In the genomic region with DNA sequence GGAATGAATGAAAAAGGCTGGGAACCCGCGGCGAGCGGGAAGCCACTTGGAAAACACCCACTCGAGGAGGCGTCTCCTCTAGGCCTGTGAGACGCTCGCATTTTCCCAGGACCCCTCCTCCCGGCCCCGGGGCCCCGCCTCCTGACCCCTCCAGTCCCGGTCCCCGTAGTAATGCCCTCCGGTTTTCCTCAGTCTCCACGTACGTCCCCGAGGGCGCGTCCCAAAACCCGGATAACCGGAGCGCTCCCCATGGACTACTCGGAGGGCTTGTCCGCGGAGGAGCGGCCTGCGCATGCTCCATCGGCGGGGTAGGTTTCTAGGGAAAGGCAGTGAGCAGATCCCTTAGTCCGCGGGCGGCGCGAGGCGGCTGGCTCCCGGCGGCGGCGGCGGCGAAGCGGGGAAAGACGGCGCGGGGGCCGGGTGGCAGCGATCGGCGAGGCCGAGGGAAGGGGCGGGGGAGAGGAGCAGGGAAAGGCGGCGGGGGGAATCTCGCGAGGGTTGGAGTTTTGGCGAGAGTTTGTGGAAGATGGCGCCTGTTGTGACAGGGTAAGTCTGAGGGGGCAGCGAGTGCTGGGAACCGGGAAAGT, we compare ENCODE assay signal across 8 mouse cellular contexts.
A peak's percentile ranks its signal among the peaks of the same experiment; 100 is the strongest.
DNase-seq lines count a peak whose midpoint lies in the region; ATAC-seq lines count a peak whose summit lies in the region.

No protein-coding gene starts in this region.

- H3K27me3 ChIP-seq in heart, embryonic 10.5 days (ENCODE audit: insufficient read depth, poor library complexity, severe bottlenecking): 0 out of 2 replicates have a peak, but pooled peaks cover 10% of the 10 kb centered on the region
- H3K27me3 ChIP-seq in kidney, embryonic 15.5 days: no peaks in the 10 kb centered on the region

- H3K9me3 ChIP-seq in heart, embryonic 10.5 days: no peaks in the 10 kb centered on the region
- no peaks in the 10 kb centered on the region for H3K9me3 ChIP-seq in kidney, embryonic 15.5 days (replicated peaks)

- H3K27ac ChIP-seq in heart, embryonic 10.5 days: peak overlapping the region; percentile 93
- peak overlapping the region; percentile 99 for H3K27ac ChIP-seq in kidney, embryonic 15.5 days

- peak overlapping the region; percentile 93 for H3K4me3 ChIP-seq in heart, embryonic 10.5 days
- peak overlapping the region; percentile 84 for H3K4me3 ChIP-seq in kidney, embryonic 15.5 days (replicated peaks)

- DNase-seq in B cell, adult 2 months: peak; percentile 94 to 96
- DNase-seq in brain, adult 2 months (ENCODE audit: low read depth, low spot score): peak; percentile 100
- DNase-seq in heart, embryonic 10.5 days (ENCODE audit: low spot score): peak; percentile 98
- peak; percentile 94 for DNase-seq in liver
- peak; percentile 91 to 96 for DNase-seq in spleen, postnatal 4 days (ENCODE audit: low spot score in 2 of 2)

- peak overlapping the region; percentile 99 for H3K4me2 ChIP-seq in kidney, embryonic 15.5 days

- no peaks in the 10 kb centered on the region for H3K36me3 ChIP-seq in heart, embryonic 10.5 days
- H3K36me3 ChIP-seq in kidney, embryonic 15.5 days: no peaks in the 10 kb centered on the region

- peaks cover 13% of the 10 kb centered on the region; the same call in 1 of the 2 replicates for H3K4me1 ChIP-seq in heart, embryonic 10.5 days
- peaks cover 31% of the 10 kb centered on the region for H3K4me1 ChIP-seq in kidney, embryonic 15.5 days

- WGBS in heart, embryonic 10.5 days: under 1% methylated on average over 58 of the region's 59 CpGs
- WGBS in kidney, embryonic 15.5 days: 0% methylated on average over 36 of the region's 59 CpGs

- peak overlapping the region; percentile 92 for H3K9ac ChIP-seq in kidney, embryonic 15.5 days

- peak; percentile 63 for ATAC-seq in erythroblast, adult 5-6 weeks (replicated peaks; ENCODE audit: low FRiP score, poor library complexity, severe bottlenecking)
- peak; percentile 92 for ATAC-seq in kidney, embryonic 15.5 days (replicated peaks; ENCODE audit: low FRiP score)
- peak; percentile 52 for ATAC-seq in monocyte, adult 5-6 weeks (replicated peaks; ENCODE audit: insufficient number of reproducible peaks, low FRiP score, low TSS enrichment, poor library complexity, severe bottlenecking)

Comparison
In these comparisons a context has a peak if more than half of its experiments do, and no peak if none do; other contexts are left out.
1. Peak in every context shown above with its lines: DNase-seq, ATAC-seq, H3K4me3 ChIP-seq and H3K27ac ChIP-seq.